ENCODE assay signal across 9 mouse cellular contexts in genomic region chr8:83693609-83694236, GRCm38 (mm10). TPM values are rescaled to one million over a fixed set of nuclear protein-coding genes. Genes with fewer than 3 reads are reported as not detected.
DNase-seq lines count a peak whose midpoint lies in the region; ATAC-seq and TF ChIP-seq lines count a peak whose summit lies in the region.
"Had no signal": no experiment of that assay in that cellular context is flagged by ENCODE, and none has a peak within 500 bp of the region (broad histone marks: within the 10 kb centered on the region; RNA-seq: fewer than 3 reads in every experiment).

No protein-coding gene starts in this region.

- peaks cover 23% of the 10 kb centered on the region for H3K36me3 ChIP-seq in liver, embryonic 15.5 days (replicated peaks)
- peaks cover 11% of the 10 kb centered on the region; the same call in 1 of the 2 replicates for H3K36me3 ChIP-seq in splenic B cell, adult 2 months (ENCODE audit: control insufficient read depth, insufficient read depth, low read length, poor library complexity, severe bottlenecking)

- no peak overlapping the region for H3K9ac ChIP-seq in liver, embryonic 15.5 days
- H3K9ac ChIP-seq: embryonic facial prominence, embryonic 15.5 days had no signal

- no peak for ATAC-seq in CD4-positive, CD25-positive, alpha-beta regulatory T cell, adult 4 months
- no peak for ATAC-seq in liver, embryonic 15.5 days (ENCODE audit: insufficient read depth)

- DNase-seq in CD4-positive, CD25-positive, alpha-beta regulatory T cell, adult 2 months (ENCODE audit: low read depth, low spot score), result peak; percentile 31
- no peak for DNase-seq in layer of hippocampus, adult 2 months (ENCODE audit: low spot score in 2 of 2)
- no peak for DNase-seq in layer of hippocampus, adult 8-10 months (ENCODE audit: low spot score in 2 of 2)
- peak; percentile 28 for DNase-seq in splenic B cell, adult 2 months (ENCODE audit: low read depth, low spot score)
- no peak for DNase-seq in urinary bladder, adult 18-20 months (ENCODE audit: low spot score in 2 of 2)
- DNase-seq in cerebellum, adult 8-10 months, result no peak

- TF ChIP-seq CTCF in layer of hippocampus, adult 2 months (conservative IDR thresholded peaks at IDR 0.05), result no peak

- H3K4me3 ChIP-seq in layer of hippocampus, adult 2 months, result no peak overlapping the region
- H3K4me3 ChIP-seq in liver, embryonic 15.5 days (replicated peaks), result peak overlapping the region; percentile 17; the same call in 1 of the 2 replicates
- H3K4me3 ChIP-seq: embryonic facial prominence, embryonic 15.5 days had no signal

- H3K4me1 ChIP-seq in liver, embryonic 15.5 days (replicated peaks), result peaks cover 50% of the 10 kb centered on the region

- H3K9me3 ChIP-seq in liver, embryonic 15.5 days (replicated peaks), result no peaks in the 10 kb centered on the region
- H3K9me3 ChIP-seq: embryonic facial prominence, embryonic 15.5 days had no signal

- H3K27me3 ChIP-seq in liver, embryonic 15.5 days, result no peaks in the 10 kb centered on the region
- no peaks in the 10 kb centered on the region for H3K27me3 ChIP-seq in splenic B cell, adult 2 months (ENCODE audit: control insufficient read depth, insufficient read depth, low read length, poor library complexity, severe bottlenecking)
- H3K27me3 ChIP-seq: embryonic facial prominence, embryonic 15.5 days had no signal

- peak overlapping the region; percentile 41 for H3K4me2 ChIP-seq in liver, embryonic 15.5 days
- H3K4me2 ChIP-seq: embryonic facial prominence, embryonic 15.5 days had no signal

- WGBS in liver, embryonic 15.5 days (ENCODE audit: insufficient replicate concordance), result 22% methylated on average over 10 of the region's 10 CpGs

- H3K27ac ChIP-seq in layer of hippocampus, adult 2 months, result peak overlapping the region; percentile 57
- H3K27ac ChIP-seq in liver, embryonic 15.5 days (replicated peaks), result no peak overlapping the region; the same call in 1 of the 2 replicates
- H3K27ac ChIP-seq: embryonic facial prominence, embryonic 15.5 days had no signal

RNA-seq across cellular contexts. Expression of gene Pkn1, which starts 5.3 kb away (rescaled TPM):
- polyA plus RNA-seq in CD4-positive, CD25-positive, alpha-beta regulatory T cell, adult 4 months (2017; shearing (Covaris generic)), result 10 to 100 TPM; 21.0 to 25.9 TPM
- 10 to 100 TPM; 47.9 to 56.8 TPM for total RNA-seq in layer of hippocampus, adult 2 months (2021)
- total RNA-seq in layer of hippocampus, adult 8-10 months (2022), result 10 to 100 TPM; 55.0 to 58.9 (median 56.5) TPM
- polyA plus RNA-seq in liver, embryonic 15.5 days (2015; fragmentation: Nextera tagmentation; extraction: Ambion mirVana), result 11.3 and 12.8 TPM in 2 replicates

RNA-seq across cellular contexts. Expression of gene Ddx39, which starts 21.3 kb away (rescaled TPM):
- 100 to 1,000 TPM; 153 to 208 TPM for polyA plus RNA-seq in CD4-positive, CD25-positive, alpha-beta regulatory T cell, adult 4 months (2017; shearing (Covaris generic))
- 10 to 100 TPM; 17.9 to 20.4 TPM for total RNA-seq in layer of hippocampus, adult 2 months (2021)
- total RNA-seq in layer of hippocampus, adult 8-10 months (2022), result 10 to 100 TPM; 17.4 to 19.4 (median 19.0) TPM
- polyA plus RNA-seq in liver, embryonic 15.5 days (2015; fragmentation: Nextera tagmentation; extraction: Ambion mirVana), result 184 and 189 TPM in 2 replicates

RNA-seq across cellular contexts. Expression of gene Ptger1, which starts 27.2 kb away (rescaled TPM):
- polyA plus RNA-seq in CD4-positive, CD25-positive, alpha-beta regulatory T cell, adult 4 months (2017; shearing (Covaris generic)), result 1 to 10 TPM; 1.2 TPM
- under 1 TPM; 0.42 to 0.84 TPM for total RNA-seq in layer of hippocampus, adult 2 months (2021)
- 1 to 10 TPM in 2 of 4 experiments, under 1 TPM in 2; 0.74 to 1.3 (median 1.1) TPM for total RNA-seq in layer of hippocampus, adult 8-10 months (2022)
- polyA plus RNA-seq in liver, embryonic 15.5 days (2015; fragmentation: Nextera tagmentation; extraction: Ambion mirVana), result 0.36 and 0.48 TPM in 2 replicates

RNA-seq across cellular contexts. Expression of gene Gipc1, which starts 41.2 kb away (rescaled TPM):
- polyA plus RNA-seq in CD4-positive, CD25-positive, alpha-beta regulatory T cell, adult 4 months (2017; shearing (Covaris generic)), result 10 to 100 TPM; 14.8 to 21.9 TPM
- 10 to 100 TPM; 52.8 to 55.4 TPM for total RNA-seq in layer of hippocampus, adult 2 months (2021)
- total RNA-seq in layer of hippocampus, adult 8-10 months (2022), result 10 to 100 TPM; 47.3 to 56.1 (median 52.2) TPM
- polyA plus RNA-seq in liver, embryonic 15.5 days (2015; fragmentation: Nextera tagmentation; extraction: Ambion mirVana), result 49.8 and 50.8 TPM in 2 replicates

RNA-seq across cellular contexts. Expression of gene Adgre5, which starts 47.4 kb away (rescaled TPM):
- 100 to 1,000 TPM; 199 to 267 TPM for polyA plus RNA-seq in CD4-positive, CD25-positive, alpha-beta regulatory T cell, adult 4 months (2017; shearing (Covaris generic))
- 10 to 100 TPM in 1 of 2 experiments, 1 to 10 TPM in 1; 8.1 to 12.4 TPM for total RNA-seq in layer of hippocampus, adult 2 months (2021)
- total RNA-seq in layer of hippocampus, adult 8-10 months (2022), result 10 to 100 TPM in 3 of 4 experiments, 1 to 10 TPM in 1; 9.9 to 13.4 (median 10.4) TPM
- polyA plus RNA-seq in liver, embryonic 15.5 days (2015; fragmentation: Nextera tagmentation; extraction: Ambion mirVana), result 13.4 and 15.4 TPM in 2 replicates

Comparison
In these comparisons a context has a peak if more than half of its experiments do, and no peak if none do; other contexts are left out.
1. DNase-seq: peak in CD4-positive, CD25-positive, alpha-beta regulatory T cell, adult 2 months (single experiment) and splenic B cell, adult 2 months (single experiment); none in layer of hippocampus, adult 2 months (0 of 2), layer of hippocampus, adult 8-10 months (0 of 2), urinary bladder, adult 18-20 months (0 of 2) and cerebellum, adult 8-10 months (single experiment).